Mouse (Mus musculus) forebrain, embryonic 12.5 days (tissue): ENCODE results near the gene Prepl. TPM values are rescaled to one million over a fixed set of nuclear protein-coding genes. Genes with fewer than 3 reads are reported as not detected.

Source experiments
- ATAC-seq: fragments of 200-750 bp; cut with Nextera tagmentation; 2 replicates; pipeline ENCODE4 v1.8.0; 2017; ENCODE audit warnings: moderate TSS enrichment; ENCODE audit not compliant: low FRiP score
- H3K27ac ChIP-seq: fragments of 300-500 bp; sonication (generic); 2 replicates; pipeline ENCODE4 v1.5.1; 2016; ENCODE audit warnings: mild to moderate bottlenecking
- H3K27me3 ChIP-seq: fragments of 300-500 bp; sonication (generic); 2 replicates; pipeline ENCODE4 v1.6.1; 2016; ENCODE audit warnings: mild to moderate bottlenecking
- H3K36me3 ChIP-seq: fragments of 300-500 bp; sonication (generic); replicated peaks from 2 replicates; pipeline ENCODE4 v1.6.1; 2016; ENCODE audit warnings: mild to moderate bottlenecking
- H3K4me1 ChIP-seq: fragments of 300-500 bp; sonication (generic); 2 replicates; pipeline ENCODE4 v1.6.1; 2016
- H3K4me2 ChIP-seq: fragments of 300-500 bp; sonication (generic); 2 replicates; pipeline ENCODE4 v1.6.1; 2016; ENCODE audit warnings: mild to moderate bottlenecking, moderate library complexity
- H3K4me3 ChIP-seq: fragments of 300-500 bp; sonication (generic); replicated peaks from 2 replicates; pipeline ENCODE4 v1.5.1; 2016; ENCODE audit warnings: mild to moderate bottlenecking
- H3K9ac ChIP-seq: fragments of 300-500 bp; sonication (generic); 2 replicates; pipeline ENCODE4 v1.6.1; 2016; ENCODE audit warnings: mild to moderate bottlenecking
- H3K9me3 ChIP-seq: fragments of 300-500 bp; sonication (generic); 2 replicates; pipeline ENCODE4 v1.6.1; 2016
- WGBS: fragments of 180-500 bp; shearing (Covaris S2); methylation state at CpG from one replicate; pipeline ENCODE4 v1.1.7; 2016; 5-methylcytosine and 5-hydroxymethylcytosine counted together
- polyA plus RNA-seq: library from polyadenylated mRNA; unstranded; fragments of >200 nt; fragmentation: Nextera tagmentation; extraction: Ambion mirVana; gene quantifications from 2 replicates; pipeline ENCODE4 v1.2.1, GENCODE M21; 2016

The Prepl gene
- polyA plus RNA-seq, 1 experiment from 2014 or later: 47.2 TPM

DNA sequence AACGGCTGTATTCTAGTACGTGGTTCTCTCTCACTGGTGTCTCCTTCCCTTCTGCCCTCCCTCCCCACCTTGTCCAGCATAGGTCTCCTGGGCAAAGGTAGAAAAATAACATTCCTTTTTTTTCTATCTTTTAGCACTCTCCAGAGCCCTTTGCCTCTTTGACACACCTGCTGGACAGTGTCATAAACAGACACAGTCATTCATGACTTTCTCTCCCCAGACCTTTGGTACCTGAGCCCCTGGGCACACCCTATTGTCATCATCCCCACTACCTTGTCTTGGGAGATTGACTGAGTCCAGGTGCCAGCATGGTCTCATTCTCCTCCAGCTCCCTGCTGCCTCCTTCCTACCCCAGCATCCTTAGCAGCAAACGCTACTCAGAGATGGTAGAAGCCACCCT, 57.0 kb downstream of the Prepl start:
- Histone ChIP-seq H3K36me3 (no peaks in the 10 kb centered on the region), H3K9me3 (no peaks in the 10 kb centered on the region), H3K4me2 (no peak overlapping the region), H3K9ac (no peak overlapping the region), H3K4me1 (no peaks in the 10 kb centered on the region), H3K27ac (no peak overlapping the region), H3K4me3 (no peak overlapping the region), H3K27me3 (no peaks in the 10 kb centered on the region)
- 88% methylated on average over 3 of the region's 3 CpGs for WGBS
- no peak for ATAC-seq

DNA sequence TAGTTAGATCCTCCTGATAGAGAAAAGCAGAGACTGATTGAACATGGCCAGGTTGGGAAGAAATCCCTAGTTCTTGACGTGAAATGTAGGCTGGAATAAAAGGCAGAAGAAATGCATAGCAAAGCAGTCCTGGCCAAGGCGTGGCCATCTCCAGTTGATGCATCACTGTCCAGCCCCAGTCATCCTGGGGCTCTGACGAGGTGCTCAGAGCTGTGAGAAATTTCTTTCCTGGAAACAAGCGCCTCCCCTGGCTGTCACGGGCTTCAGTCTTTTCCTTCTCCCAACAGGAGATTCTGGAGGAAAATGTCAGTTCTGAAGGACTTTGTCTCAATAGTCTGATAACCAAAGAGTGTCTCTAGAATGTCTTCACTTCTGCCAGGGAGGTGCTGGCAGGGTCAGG, 59.4 kb downstream of the Prepl start:
- ATAC-seq: no peak
- WGBS: 75% methylated on average over 5 of the region's 5 CpGs
- Histone ChIP-seq H3K9ac (no peak overlapping the region), H3K27me3 (no peaks in the 10 kb centered on the region), H3K9me3 (no peaks in the 10 kb centered on the region), H3K4me2 (no peak overlapping the region), H3K4me3 (no peak overlapping the region), H3K36me3 (no peaks in the 10 kb centered on the region), H3K27ac (no peak overlapping the region), H3K4me1 (no peaks in the 10 kb centered on the region)

DNA sequence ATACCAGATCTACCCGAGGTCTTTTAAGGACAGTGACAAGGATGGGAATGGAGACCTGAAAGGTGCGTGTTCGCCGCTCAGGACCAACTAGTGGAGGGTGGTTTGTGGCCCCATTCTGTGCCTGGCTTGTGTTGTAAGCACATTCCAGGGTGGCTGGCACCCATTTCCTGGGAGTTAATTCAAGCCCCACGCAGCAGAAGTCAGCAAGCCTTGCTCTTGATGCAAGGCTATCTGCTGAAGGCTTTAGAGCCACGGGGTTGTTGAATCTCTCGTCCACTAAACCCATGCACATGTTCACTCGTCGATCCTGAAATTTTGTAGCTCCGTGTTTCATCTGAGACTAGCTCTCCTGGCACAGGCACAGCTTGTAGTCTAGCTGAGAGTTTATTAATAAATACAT, 61.2 kb downstream of the Prepl start:
- H3K9me3 ChIP-seq: no peaks in the 10 kb centered on the region
- 96% methylated on average over 10 of the region's 10 CpGs for WGBS
- no peaks in the 10 kb centered on the region for H3K36me3 ChIP-seq
- H3K4me3 ChIP-seq: no peak overlapping the region
- H3K4me1 ChIP-seq: no peaks in the 10 kb centered on the region
- ATAC-seq: no peak
- H3K9ac ChIP-seq: no peak overlapping the region
- H3K27me3 ChIP-seq: no peaks in the 10 kb centered on the region
- no peak overlapping the region for H3K4me2 ChIP-seq
- H3K27ac ChIP-seq: no peak overlapping the region

DNA sequence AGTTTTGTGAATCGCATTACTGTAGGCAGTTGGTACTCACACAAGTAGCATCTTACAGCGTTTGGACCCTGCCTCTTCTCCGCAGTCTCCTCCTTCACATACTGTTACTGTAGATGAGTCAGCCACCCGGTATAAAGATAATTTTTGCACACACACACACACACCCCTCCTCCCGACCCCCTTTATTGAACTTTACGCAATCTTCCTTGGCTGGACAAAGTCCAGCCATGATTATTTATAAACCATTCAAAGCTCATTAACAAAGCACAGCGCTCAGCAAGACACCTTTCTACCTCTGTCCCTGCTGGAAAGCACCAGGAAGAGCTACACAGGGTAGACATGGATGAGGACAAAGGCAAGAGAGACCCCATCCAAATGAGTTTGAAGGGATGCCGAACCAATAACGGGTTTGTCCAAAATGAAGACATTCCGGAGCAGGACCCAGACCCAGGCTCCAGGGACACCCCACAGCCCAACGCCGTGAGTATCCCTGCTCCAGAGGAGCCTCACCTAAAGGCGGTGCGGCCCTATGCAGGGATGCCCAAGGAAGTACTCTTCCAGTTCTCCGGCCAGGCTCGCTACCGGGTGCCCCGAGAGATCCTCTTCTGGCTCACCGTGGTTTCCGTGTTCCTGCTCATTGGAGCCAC, 61.8 kb downstream of the Prepl start, which contains the start of gene Slc3a1:
Gene Slc3a1, plus strand, starts transcription at position 284 of the 647 bp plus-strand sequence.
- Histone ChIP-seq H3K4me3 (no peak within 1 kb of the TSS), H3K4me2 (no peak within 1 kb of the TSS), H3K9ac (no peak within 1 kb of the TSS), H3K9me3 (no peaks in the 10 kb centered on the region), H3K4me1 (no peaks in the 10 kb centered on the region), H3K27me3 (no peaks in the 10 kb centered on the region), H3K27ac (no peak within 1 kb of the TSS), H3K36me3 (no peaks in the 10 kb centered on the region)
- ATAC-seq: no peak
- WGBS: 90% methylated on average over 20 of the region's 20 CpGs

DNA sequence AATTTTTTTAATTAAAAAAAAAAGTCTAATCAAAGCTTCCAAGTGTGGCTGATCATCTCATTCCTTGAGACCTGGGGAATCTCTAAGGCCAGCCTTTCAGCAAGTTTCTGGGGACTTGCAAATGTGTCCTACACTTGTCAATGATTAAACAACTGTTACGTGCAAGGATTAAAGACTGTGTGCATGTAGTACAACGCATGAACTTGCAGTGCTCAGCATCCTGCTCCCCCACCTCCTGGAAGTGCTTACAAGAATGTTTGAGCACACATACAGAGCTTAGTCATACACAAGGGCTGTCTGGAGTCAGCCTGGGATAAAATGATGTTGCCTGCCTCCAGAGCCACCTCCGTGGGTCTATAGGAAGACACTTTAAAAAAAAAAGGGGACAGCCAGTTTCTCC, 62.8 kb downstream of the Prepl start:
- Histone ChIP-seq H3K27me3 (no peaks in the 10 kb centered on the region), H3K9me3 (no peaks in the 10 kb centered on the region), H3K4me1 (no peaks in the 10 kb centered on the region), H3K4me2 (no peak overlapping the region), H3K36me3 (no peaks in the 10 kb centered on the region), H3K27ac (no peak overlapping the region), H3K9ac (no peak overlapping the region), H3K4me3 (no peak overlapping the region)
- no peak for ATAC-seq
- WGBS: 89% methylated on average over 3 of the region's 3 CpGs

DNA sequence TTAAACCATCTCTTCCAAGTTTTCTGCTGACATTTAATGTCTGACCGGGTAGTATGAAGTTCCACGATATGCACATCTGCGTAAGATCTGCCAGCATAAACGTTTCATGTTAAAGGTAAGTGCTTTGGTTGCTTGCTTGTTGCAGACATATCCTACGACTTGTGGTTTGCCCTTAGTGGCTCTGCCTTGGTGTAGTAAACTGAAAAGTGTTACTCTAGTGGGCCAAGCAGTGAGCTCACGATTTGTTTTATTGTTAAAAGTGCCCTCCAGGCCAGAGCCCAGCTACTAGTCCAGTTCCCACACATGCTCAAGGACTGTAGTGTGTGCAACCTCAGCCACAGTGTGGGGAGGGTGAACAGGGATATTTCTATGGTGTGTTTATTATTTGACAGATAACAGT, 63.6 kb downstream of the Prepl start:
- no peak for ATAC-seq
- no peak overlapping the region for H3K4me2 ChIP-seq
- 91% methylated on average over 6 of the region's 6 CpGs for WGBS
- H3K9me3 ChIP-seq: no peaks in the 10 kb centered on the region
- no peak overlapping the region for H3K4me3 ChIP-seq
- no peaks in the 10 kb centered on the region for H3K36me3 ChIP-seq
- no peaks in the 10 kb centered on the region for H3K27me3 ChIP-seq
- no peak overlapping the region for H3K9ac ChIP-seq
- no peak overlapping the region for H3K27ac ChIP-seq
- no peaks in the 10 kb centered on the region for H3K4me1 ChIP-seq

DNA sequence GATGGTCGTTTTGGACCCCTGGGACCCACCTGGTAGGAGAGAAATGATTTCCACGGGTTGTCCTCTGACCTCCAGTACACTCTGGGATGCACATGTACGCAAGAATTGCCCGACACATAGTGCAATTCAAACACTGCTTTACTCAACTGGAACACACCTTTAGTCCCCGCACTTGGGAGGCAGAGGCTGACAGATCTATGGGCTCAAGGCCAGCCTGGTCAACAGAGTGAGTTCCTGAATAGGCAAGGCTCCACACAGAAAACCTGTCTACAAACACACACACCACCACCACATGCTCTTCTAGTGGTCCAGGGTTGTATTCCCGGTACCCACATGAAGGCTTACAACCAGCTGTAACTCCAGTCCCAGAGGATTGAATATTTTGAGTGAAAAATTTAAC, 64.9 kb downstream of the Prepl start:
- no peak overlapping the region for H3K9ac ChIP-seq
- WGBS: 96% methylated on average over 6 of the region's 6 CpGs

DNA sequence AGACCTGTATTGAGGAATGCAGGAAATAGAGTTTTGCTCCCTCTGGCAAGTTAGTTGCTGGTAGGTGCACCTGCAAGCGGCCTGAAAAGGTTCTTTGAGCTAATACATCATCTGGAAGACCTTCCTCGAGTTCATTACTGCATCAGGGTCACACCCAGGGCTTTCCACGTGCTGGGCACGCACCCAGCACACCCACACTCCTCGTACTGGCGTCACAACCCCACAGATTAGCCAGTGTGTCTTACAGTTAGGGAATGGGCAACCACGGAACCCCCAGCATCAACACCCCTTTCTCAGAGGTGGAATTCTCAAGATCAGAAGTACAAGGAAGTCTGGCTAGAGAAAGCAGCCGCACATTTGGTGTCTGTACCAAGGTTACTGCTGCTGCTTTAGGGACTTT, 65.8 kb downstream of the Prepl start:
- no peak for ATAC-seq
- Histone ChIP-seq H3K4me3 (no peak overlapping the region), H3K27me3 (no peaks in the 10 kb centered on the region), H3K4me1 (no peaks in the 10 kb centered on the region), H3K9me3 (no peaks in the 10 kb centered on the region), H3K4me2 (no peak overlapping the region), H3K9ac (no peak overlapping the region), H3K36me3 (no peaks in the 10 kb centered on the region), H3K27ac (no peak overlapping the region)
- 92% methylated on average over 8 of the region's 8 CpGs for WGBS

More for the DNA sequence above, 64.9 kb downstream of the Prepl start:
- Histone ChIP-seq H3K9me3 (no peaks in the 10 kb centered on the region), H3K4me1 (no peaks in the 10 kb centered on the region), H3K36me3 (no peaks in the 10 kb centered on the region), H3K27me3 (no peaks in the 10 kb centered on the region), H3K4me3 (no peak overlapping the region), H3K27ac (no peak overlapping the region), H3K4me2 (no peak overlapping the region)
- ATAC-seq: no peak

DNA sequence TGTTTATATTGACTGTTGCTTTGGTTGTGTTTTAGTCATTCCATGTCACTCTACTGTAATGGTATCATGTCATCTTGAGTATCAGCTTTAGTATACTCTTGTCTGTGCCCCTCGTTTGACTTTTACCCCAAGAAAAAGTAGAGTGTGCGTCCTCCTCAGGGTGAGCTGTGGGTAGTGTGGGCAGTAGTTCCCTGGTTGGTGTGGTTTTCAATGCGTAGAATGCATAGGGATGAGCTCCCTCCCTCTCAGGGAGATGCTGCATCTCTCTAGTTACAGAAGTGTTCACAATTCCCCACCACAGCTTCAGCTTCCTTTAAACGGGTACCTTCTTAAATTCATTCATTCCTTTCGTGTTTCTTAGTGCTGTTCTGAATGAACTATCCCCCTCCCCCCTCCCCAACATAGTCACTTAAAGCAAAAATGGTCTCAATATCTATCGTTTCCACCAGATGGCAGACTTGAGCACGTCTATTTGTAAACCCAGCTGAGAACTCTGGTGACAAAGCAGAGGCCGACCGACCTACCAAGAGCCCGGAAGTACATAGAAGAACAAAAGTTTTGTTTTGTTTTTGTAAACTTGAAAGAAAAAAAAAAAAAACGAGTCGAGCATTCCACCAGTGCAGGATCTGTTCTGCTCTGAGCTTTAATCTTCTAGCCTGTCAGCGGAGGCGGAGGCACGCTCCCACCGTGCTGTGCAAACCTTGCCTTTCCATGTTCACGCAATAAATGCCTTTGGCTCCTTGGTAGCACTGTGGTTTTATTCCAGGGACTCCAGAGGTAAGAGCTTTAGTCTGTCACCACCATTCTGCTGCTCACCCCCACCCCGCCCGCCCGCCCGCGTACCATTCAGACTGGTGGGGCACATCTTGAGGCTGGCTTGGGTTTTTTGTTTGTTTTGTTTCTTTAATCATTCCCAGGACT, 66.5 kb downstream of the Prepl start:
- ATAC-seq: peak; percentile 37; the same call in 1 of the 2 replicates
- Histone ChIP-seq H3K9me3 (no peaks in the 10 kb centered on the region), H3K4me2 (no peak overlapping the region), H3K27me3 (no peaks in the 10 kb centered on the region), H3K36me3 (no peaks in the 10 kb centered on the region), H3K4me3 (no peak overlapping the region), H3K9ac (no peak overlapping the region), H3K27ac (no peak overlapping the region), H3K4me1 (no peaks in the 10 kb centered on the region; the same call in 1 of the 2 replicates)
- 61% methylated on average over 22 of the region's 22 CpGs for WGBS

DNA sequence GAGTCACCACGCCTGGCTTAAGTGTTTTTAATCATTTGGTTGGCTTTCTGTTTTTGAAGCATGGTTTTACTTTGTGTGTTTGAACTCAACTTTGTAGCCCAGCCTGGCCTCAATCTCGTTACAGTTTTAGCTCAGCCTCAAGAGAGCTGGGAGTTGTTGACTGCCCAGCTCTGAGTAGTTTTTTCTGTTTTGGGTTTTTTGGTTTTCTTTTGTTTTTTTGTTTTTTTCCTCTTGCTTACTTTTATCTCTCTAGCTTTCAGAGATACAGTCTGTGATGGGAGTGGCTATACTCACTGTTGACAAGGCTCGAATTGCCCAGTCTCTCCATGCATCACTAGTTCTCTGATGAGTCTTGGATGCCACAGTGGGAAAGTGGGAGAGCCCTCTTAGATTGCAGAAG, 69.7 kb downstream of the Prepl start:
- H3K4me1 ChIP-seq: no peaks in the 10 kb centered on the region; the same call in 1 of the 2 replicates
- H3K4me2 ChIP-seq: no peak overlapping the region
- no peaks in the 10 kb centered on the region for H3K9me3 ChIP-seq
- no peak overlapping the region for H3K9ac ChIP-seq
- H3K36me3 ChIP-seq: no peaks in the 10 kb centered on the region
- ATAC-seq: no peak
- H3K27ac ChIP-seq: no peak overlapping the region
- H3K4me3 ChIP-seq: no peak overlapping the region
- H3K27me3 ChIP-seq: no peaks in the 10 kb centered on the region
- 93% methylated on average over 3 of the region's 3 CpGs for WGBS

DNA sequence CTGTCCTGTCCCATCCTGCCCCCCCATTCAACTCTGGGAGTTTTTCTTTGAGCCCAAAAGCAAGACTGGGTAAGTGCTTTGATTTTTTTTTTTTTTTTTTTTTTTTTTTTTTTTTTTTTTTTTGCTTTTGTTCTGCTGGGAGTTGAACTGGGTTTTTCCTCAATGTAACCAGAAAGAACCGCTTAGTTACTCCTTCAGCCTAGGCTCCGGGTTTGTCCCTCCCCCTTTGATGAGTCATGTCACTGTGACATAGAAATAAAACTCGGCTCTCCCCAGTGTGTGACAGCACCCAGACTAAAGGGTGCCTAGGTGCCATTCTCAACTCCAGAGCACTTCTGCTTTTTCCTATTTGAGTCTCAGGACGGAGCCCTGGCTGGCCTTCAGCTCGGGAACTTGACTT, 71.2 kb downstream of the Prepl start:
- no peaks in the 10 kb centered on the region for H3K36me3 ChIP-seq
- H3K4me1 ChIP-seq: no peaks in the 10 kb centered on the region; the same call in 1 of the 2 replicates
- H3K9ac ChIP-seq: no peak overlapping the region
- WGBS: 81% methylated on average over 5 of the region's 5 CpGs
- no peaks in the 10 kb centered on the region for H3K9me3 ChIP-seq
- ATAC-seq: no peak
- H3K4me2 ChIP-seq: no peak overlapping the region
- no peaks in the 10 kb centered on the region for H3K27me3 ChIP-seq
- no peak overlapping the region for H3K4me3 ChIP-seq
- no peak overlapping the region for H3K27ac ChIP-seq

DNA sequence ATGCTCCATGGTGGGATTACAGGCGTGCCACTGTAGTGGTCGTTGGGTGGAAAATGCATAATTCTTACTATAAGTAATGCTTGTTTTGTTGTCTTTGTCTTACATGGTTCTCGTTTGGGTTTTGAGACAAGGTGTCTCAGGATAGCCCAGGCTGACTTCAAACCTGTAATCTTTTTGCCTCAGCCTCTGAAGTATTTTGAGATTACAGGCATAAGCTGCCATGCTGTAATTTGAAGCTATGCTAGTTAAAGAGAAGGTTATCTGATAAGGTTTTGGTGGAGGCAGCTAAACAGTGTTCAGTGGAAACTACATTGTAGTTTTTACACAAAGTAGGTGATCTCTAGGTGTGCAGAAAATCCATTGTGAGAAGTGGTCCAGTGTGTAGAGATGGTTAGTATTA, 71.7 kb downstream of the Prepl start:
- Histone ChIP-seq H3K9me3 (no peaks in the 10 kb centered on the region), H3K27me3 (no peaks in the 10 kb centered on the region), H3K27ac (no peak overlapping the region), H3K9ac (no peak overlapping the region), H3K4me1 (no peaks in the 10 kb centered on the region; the same call in 1 of the 2 replicates), H3K4me2 (no peak overlapping the region), H3K36me3 (no peaks in the 10 kb centered on the region), H3K4me3 (no peak overlapping the region)
- ATAC-seq: no peak
- 86% methylated on average over 3 of the region's 3 CpGs for WGBS
